Mouse (Mus musculus) thymus, postnatal 36 days (tissue): ENCODE results near the gene Ankrd44.
"Not testable (repeated sequence)": the region's sequence is repeated elsewhere in the genome, so short reads cannot be mapped to it uniquely, and the experiment has no call there.

Experiments used
- DNase-seq, 2 experiments: peaks; one replicate each; pipeline ENCODE4 v3.0.0; 2022; ENCODE audit warnings: mixed read lengths in 2 of 2

Gene Ankrd44

GRCm38 (mm10) chr1:54925971-54926771 lies at the start of gene Ankrd44:
TSS of gene Ankrd44 (minus strand) at chr1:54926387.
- peak; percentile 87 to 89 for DNase-seq

- DNase-seq, result no peak
These were observed 45.7 kb upstream of the Ankrd44 start for GRCm38 (mm10) chr1:54971687-54972404.

DNA sequence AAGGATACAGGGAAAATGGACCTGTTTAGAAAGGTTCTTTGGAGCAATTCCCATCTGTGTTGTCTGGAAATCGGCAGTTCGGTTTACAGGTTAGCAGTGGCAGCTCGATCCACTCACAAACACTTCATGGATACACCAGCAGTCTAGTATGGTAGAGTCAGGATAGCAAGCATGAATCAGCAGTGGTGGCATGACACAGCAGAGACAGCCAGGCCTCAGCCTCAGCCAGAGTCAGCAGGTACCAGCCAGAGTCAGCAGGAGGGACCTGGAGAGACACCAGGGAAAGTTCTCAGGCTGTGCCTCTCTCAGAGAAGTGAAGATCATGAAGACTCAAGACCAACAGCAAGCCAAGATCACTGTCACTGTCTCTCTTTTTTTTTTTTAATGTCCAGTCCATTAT lies 40.7 kb upstream of the Ankrd44 start:
- DNase-seq, result no peak

DNA sequence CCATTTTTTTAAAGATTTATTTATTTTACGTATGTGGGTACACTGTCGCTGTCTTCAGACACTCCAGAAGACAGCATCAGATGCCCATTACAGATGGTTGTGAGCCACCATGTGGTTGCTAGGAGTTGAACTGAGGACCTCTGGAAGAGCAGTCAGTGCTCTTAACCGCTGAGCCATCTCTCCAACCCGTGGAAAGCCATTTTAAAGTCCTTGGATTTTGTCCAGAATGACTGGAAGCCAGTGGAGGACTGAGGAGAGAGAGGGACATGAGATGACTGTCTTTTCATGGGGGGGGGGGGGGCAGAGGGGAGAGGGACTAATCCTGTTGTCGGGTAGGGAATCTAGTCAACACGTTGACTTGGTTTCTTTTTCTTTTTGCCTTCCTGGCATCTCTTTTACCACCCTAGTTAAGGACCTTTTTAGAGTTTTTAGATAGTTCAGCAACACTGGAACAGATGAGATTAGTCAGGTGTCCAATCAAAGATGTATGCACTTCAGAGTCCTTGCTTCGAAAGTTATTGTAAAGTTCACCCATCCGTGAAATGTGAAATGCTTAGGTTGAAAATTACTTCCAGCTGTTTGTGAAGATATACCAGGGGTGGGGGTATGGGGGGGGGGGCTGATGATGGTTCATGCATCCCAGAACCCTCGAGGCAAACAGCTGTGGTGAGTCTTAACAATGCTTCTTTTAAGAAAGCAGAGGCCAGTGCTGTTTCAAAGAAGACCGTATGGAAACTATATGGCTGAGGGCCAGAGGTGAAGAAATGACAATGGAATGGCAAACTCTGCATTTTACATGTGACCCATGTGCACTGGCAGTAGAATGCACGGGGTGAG lies 39.2 kb upstream of the Ankrd44 start:
- no peak for DNase-seq

DNA sequence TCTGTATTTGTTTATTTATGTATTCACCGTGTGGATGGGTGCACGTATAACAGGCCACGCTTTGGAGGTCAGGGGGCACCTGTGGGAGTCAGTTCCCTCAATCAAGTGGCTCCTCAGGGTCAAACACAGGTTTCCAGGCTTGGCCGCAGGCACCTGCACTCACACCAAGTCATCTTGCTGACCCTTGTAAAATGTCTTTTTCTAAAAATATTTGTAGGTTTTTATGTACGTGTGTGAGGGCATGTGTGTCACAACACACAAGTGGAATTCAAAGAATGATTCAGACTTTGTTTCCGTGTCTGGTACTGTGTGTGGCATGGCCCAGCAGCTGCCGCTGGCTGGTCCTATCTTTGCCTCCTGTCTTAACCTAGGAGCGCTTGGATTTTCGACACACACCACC lies 35.5 kb upstream of the Ankrd44 start:
- DNase-seq, result no peak

- no peak for DNase-seq
These were observed 34.5 kb upstream of the Ankrd44 start for GRCm38 (mm10) chr1:54960613-54961165.

- DNase-seq, result peak in 1 of 2 experiments; percentile 22
These were observed 32.3 kb upstream of the Ankrd44 start for GRCm38 (mm10) chr1:54958525-54958924.

DNA sequence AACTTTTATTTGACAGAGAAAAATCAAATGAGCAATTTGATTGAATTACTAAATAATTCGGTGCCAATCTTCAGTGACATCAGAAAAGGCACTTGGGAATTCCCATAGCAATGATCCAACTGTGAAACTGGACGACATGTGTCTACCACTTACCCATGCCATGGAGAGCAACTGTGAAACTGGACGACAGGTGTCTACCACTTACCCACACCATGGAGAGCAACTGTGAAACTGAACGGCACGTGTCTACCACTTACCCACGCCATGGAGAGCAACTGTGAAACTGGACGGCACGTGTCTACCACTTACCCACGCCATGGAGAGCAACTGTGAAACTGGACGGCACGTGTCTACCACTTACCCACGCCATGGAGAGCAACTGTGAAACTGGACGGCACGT lies 30.8 kb upstream of the Ankrd44 start:
- DNase-seq, result not testable (repeated sequence)

- peak; percentile 5 to 9 for DNase-seq
These were observed 28.7 kb upstream of the Ankrd44 start for GRCm38 (mm10) chr1:54954856-54955255.

GRCm38 (mm10) chr1:54944648-54945047 lies 18.5 kb upstream of the Ankrd44 start:
- DNase-seq, result no peak

GRCm38 (mm10) chr1:54935466-54935865 lies 9.3 kb upstream of the Ankrd44 start:
- DNase-seq, result no peak

DNA sequence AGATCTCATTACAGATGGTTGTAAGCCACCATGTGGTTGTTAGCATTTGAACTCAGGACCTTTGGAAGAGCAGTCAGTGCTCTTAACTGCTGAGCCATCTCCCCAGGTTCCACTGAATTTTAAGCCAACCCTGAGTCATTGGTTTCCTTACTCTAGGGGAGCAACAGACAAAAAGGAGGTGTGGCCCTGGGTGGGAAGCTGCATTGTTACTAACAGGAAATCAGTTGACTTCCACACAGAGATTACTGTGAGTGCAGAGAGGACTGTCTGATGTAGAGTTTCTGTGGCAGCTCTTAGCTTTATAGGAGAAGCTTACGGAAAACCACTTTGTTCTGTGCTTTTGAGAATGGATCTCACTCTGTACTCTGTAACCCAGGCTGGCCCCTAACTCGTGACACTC lies 8.7 kb upstream of the Ankrd44 start:
- DNase-seq, result no peak

DNA sequence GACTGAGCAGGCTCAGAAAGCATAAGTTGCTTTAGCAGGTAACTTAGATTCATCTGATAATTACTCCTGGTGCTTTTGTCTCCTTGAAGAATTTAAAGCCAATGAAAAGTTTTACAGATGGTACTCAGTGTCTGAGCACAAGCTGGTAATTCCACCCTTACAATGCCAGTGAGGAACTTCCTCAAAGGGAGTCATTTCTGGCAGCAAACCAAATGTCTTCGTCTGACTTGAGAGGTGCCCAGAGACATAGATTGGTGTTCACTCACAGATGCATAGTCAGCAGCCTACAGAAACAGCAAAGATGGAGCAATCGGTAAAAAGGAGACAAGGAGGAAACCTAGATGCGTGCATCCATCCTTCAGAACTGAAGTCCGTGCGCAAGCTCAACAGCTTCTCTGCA lies 7.5 kb upstream of the Ankrd44 start:
- no peak for DNase-seq

DNA sequence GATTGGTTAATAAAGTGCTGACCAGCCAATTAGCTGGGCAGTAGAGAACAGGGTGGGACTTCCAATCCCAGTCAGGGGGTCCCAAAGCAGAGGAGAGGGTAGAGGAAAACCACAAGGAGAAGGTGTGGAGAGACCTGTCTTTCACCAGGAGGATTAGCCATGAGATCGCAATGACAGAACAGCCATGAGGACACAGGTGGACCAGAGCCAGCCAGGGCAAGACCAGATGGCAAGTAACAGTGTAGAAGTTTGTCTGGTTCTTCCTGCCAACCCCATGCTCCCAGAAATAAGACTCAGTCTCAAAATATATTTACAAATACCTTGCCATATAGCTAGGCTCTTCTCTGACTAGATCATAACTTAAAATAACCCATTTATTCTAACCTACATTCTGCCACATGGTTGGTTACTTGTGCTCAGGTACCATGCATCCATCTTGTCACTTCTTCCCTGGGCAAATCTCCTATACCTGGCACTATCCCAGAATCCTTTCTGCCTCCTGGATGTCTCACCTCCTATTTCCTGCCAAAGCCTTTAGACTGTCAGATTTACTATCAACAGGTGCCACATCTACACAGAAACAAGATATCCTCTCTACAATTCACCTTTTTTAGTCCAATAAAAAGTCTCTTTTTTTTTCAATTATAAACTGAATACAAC lies 6.4 kb upstream of the Ankrd44 start:
- no peak for DNase-seq

DNA sequence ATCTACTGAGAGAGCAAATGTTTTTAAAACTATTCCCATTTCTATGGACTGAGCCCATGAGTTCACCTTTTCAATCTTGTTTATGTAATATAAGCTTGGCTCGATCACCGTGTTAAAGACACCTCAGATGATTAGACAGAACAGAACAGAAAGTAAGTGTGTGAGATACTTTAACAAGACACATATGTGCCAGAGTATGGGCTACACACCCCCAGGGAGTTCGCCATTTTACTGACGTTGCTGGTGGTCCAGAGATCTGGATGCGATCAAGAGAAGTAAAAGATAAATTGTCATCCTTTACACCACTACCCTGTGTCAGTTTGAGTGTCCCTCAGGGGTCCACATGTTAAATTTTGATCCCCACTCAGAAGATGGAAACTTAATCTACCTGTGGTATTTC lies 5.0 kb upstream of the Ankrd44 start:
- no peak for DNase-seq

DNA sequence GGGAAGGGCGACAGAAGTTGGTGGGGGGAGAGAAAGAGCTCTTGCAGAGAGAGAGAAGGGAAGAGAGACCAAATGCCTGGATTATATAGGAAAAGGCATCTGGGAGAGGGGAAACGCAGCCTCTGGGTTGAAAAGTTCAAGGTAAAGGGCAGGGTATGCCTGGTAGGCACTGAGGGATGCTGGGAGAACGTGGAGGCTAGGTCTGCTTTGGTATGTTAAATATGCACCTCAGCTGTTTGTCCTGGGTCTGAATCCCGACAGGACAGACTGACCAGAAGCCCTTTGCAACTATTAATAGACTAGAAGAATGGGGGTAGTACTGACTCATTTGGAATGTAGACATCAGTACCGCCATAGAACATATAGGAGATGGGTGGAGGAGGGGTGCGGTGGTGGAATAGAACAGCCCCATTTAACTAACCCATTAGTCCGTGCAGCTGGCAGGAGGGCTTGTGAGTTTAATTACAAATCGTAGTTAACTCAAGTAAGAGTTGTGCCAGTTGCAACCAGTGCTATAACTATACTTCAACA lies 4.5 kb upstream of the Ankrd44 start:
- no peak for DNase-seq

GRCm38 (mm10) chr1:54925451-54925934 lies 694 bp downstream of the Ankrd44 start:
- peak; percentile 65 to 66 for DNase-seq

GRCm38 (mm10) chr1:54924760-54925159 lies 1.4 kb downstream of the Ankrd44 start:
- DNase-seq, result no peak

- DNase-seq, result peak; percentile 41 to 46
These were observed 1.9 kb downstream of the Ankrd44 start for GRCm38 (mm10) chr1:54924309-54924685.

GRCm38 (mm10) chr1:54923366-54924308 lies 2.5 kb downstream of the Ankrd44 start:
- peak; percentile 64 to 69 for DNase-seq

DNA sequence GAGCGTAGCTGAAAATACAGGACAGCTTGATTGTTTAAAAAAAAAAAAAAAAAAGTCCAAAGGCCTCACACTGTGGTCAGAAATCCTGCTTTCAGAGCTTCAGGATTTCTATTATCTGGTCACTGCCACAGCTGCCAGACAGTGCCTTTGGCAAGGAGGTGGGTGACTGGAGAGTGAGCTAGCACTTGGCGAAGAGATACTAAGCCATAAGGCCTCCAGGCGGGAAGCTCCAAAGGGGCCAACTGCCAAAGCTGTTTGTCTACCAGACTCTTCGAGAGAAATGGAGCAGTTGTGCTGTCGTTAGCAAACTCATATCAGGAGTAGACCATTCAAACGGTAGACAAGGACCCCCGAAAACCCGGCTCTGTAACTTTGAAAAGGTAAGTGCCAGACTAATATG lies 3.5 kb downstream of the Ankrd44 start:
- no peak for DNase-seq
